Mouse (Mus musculus): Measurements from ENCODE around the gene Fam71e1.

The Fam71e1 gene

GRCm38 (mm10) chr7:44497361-44498055 is 1.1 kb downstream of the Fam71e1 start:
- no peak for DNase-seq (ENCODE audit: low read depth, low spot score)

GRCm38 (mm10) chr7:44498922-44499321 is 2.5 kb downstream of the Fam71e1 start:
- no peak for DNase-seq (ENCODE audit: low read depth, low spot score)

- no peak for DNase-seq (ENCODE audit: low read depth, low spot score)
These were observed 3.7 kb downstream of the Fam71e1 start for GRCm38 (mm10) chr7:44500046-44500445.

GRCm38 (mm10) chr7:44501563-44502115 is 5.3 kb downstream of the Fam71e1 start:
- DNase-seq (ENCODE audit: low read depth, low spot score), result peak; percentile 77

GRCm38 (mm10) chr7:44507491-44507890 is 11.1 kb downstream of the Fam71e1 start:
- DNase-seq (ENCODE audit: low read depth, low spot score), result no peak

GRCm38 (mm10) chr7:44519240-44519913 is 23.0 kb downstream of the Fam71e1 start:
- peak; percentile 43 for DNase-seq (ENCODE audit: low read depth, low spot score)

- no peak for DNase-seq (ENCODE audit: low read depth, low spot score)
These were observed 24.6 kb downstream of the Fam71e1 start for GRCm38 (mm10) chr7:44520990-44521389.

- no peak for DNase-seq (ENCODE audit: low read depth, low spot score)
These were observed 25.3 kb downstream of the Fam71e1 start for GRCm38 (mm10) chr7:44521710-44522109.

- DNase-seq (ENCODE audit: low read depth, low spot score), result no peak
These were observed 26.7 kb downstream of the Fam71e1 start for GRCm38 (mm10) chr7:44523056-44523455.

GRCm38 (mm10) chr7:44524502-44524901 is 28.1 kb downstream of the Fam71e1 start, which contains the start of gene Mybpc2:
Gene Mybpc2 (minus strand): TSS chr7:44524656.
- no peak for DNase-seq (ENCODE audit: low read depth, low spot score)

- peak; percentile 58 for DNase-seq (ENCODE audit: low read depth, low spot score)
These were observed 28.9 kb downstream of the Fam71e1 start for GRCm38 (mm10) chr7:44525126-44525832.

- no peak for DNase-seq (ENCODE audit: low read depth, low spot score)
These were observed 30.2 kb downstream of the Fam71e1 start for GRCm38 (mm10) chr7:44526414-44527154.

GRCm38 (mm10) chr7:44527483-44528398 is 31.4 kb downstream of the Fam71e1 start:
- DNase-seq (ENCODE audit: low read depth, low spot score), result no peak

- no peak for DNase-seq (ENCODE audit: low read depth, low spot score)
These were observed 33.1 kb downstream of the Fam71e1 start for GRCm38 (mm10) chr7:44529518-44529917.

- DNase-seq (ENCODE audit: low read depth, low spot score), result no peak
These were observed 34.1 kb downstream of the Fam71e1 start for GRCm38 (mm10) chr7:44530507-44530906.

- no peak for DNase-seq (ENCODE audit: low read depth, low spot score)
These were observed 34.8 kb downstream of the Fam71e1 start for GRCm38 (mm10) chr7:44531207-44531606.

GRCm38 (mm10) chr7:44531946-44532732 is 35.8 kb downstream of the Fam71e1 start, which contains the start of gene Spib:
Gene Spib (minus strand): TSS chr7:44532071.
- no peak for DNase-seq (ENCODE audit: low read depth, low spot score)

- DNase-seq (ENCODE audit: low read depth, low spot score), result no peak
These were observed 36.8 kb downstream of the Fam71e1 start for GRCm38 (mm10) chr7:44532918-44533745.

GRCm38 (mm10) chr7:44533746-44534045 is 37.3 kb downstream of the Fam71e1 start:
- no peak for DNase-seq (ENCODE audit: low read depth, low spot score)
